Comparison of ENCODE assay signal across 11 mouse cellular contexts in genomic region chr15:31586088-31586487, GRCm38 (mm10). TPM values are rescaled to one million over a fixed set of nuclear protein-coding genes. Genes with fewer than 3 reads are reported as not detected.
"Had no signal": no experiment of that assay in that cellular context is flagged by ENCODE, and none has a peak within 500 bp of the region (broad histone marks: within the 10 kb centered on the region; RNA-seq: fewer than 3 reads in every experiment).

No protein-coding gene starts in this region.

- H3K4me3 ChIP-seq: heart, embryonic 10.5 days; heart, embryonic 12.5 days; hindbrain, embryonic 13.5 days; hindbrain, embryonic 15.5 days; kidney, embryonic 15.5 days; limb, embryonic 13.5 days; limb, embryonic 15.5 days; liver, embryonic 13.5 days had no signal

- H3K4me1 ChIP-seq: hindbrain, embryonic 13.5 days; hindbrain, embryonic 15.5 days; kidney, embryonic 15.5 days; limb, embryonic 13.5 days; limb, embryonic 15.5 days had no signal

- H3K27me3 ChIP-seq: heart, embryonic 12.5 days; hindbrain, embryonic 13.5 days; hindbrain, embryonic 15.5 days; kidney, embryonic 15.5 days; limb, embryonic 13.5 days; limb, embryonic 15.5 days; liver, embryonic 13.5 days had no signal

- H3K27ac ChIP-seq: heart, embryonic 10.5 days; hindbrain, embryonic 13.5 days; hindbrain, embryonic 15.5 days; hindbrain, postnatal 0 days; kidney, embryonic 15.5 days; kidney, postnatal 0 days; limb, embryonic 13.5 days; limb, embryonic 15.5 days; liver, embryonic 13.5 days had no signal

- H3K9me3 ChIP-seq: heart, embryonic 10.5 days; heart, embryonic 12.5 days; hindbrain, embryonic 13.5 days; hindbrain, embryonic 15.5 days; kidney, embryonic 15.5 days; limb, embryonic 13.5 days; limb, embryonic 15.5 days; liver, embryonic 13.5 days had no signal

- H3K9ac ChIP-seq: heart, embryonic 12.5 days; hindbrain, embryonic 13.5 days; hindbrain, embryonic 15.5 days; kidney, embryonic 15.5 days; limb, embryonic 13.5 days; limb, embryonic 15.5 days; liver, embryonic 13.5 days had no signal

- H3K4me2 ChIP-seq: heart, embryonic 12.5 days; hindbrain, embryonic 13.5 days; hindbrain, embryonic 15.5 days; kidney, embryonic 15.5 days; limb, embryonic 13.5 days; limb, embryonic 15.5 days; liver, embryonic 13.5 days had no signal

RNA-seq across cellular contexts. Expression of gene Cmbl, which starts 20.9 kb away (rescaled TPM):
- total RNA-seq: granulocyte monocyte progenitor cell, adult 5-6 weeks had no signal
